Mouse (Mus musculus): ENCODE data around the gene Gphn.

- TF ChIP-seq POLR2A (IDR thresholded peaks at IDR 0.05; ENCODE audit: extremely low read depth, insufficient read depth, low read length) (no peak), CTCF (IDR thresholded peaks at IDR 0.05; ENCODE audit: low read depth, low read length) (no peak)
These were observed 88.9 kb downstream of the Gphn start for GRCm38 (mm10) chr12:78315106-78315505.

Data from liver, adult 2 months (tissue).